Mouse (Mus musculus) heart, postnatal 36 days (tissue): ENCODE results near the gene 4930579G24Rik. TPM values are rescaled to one million over a fixed set of nuclear protein-coding genes. Genes with fewer than 3 reads are reported as not detected.

ENCODE experiments used
- total RNA-seq, 2 experiments: library from RNA; stranded (reverse); gene quantifications; 2 replicates each; pipeline ENCODE4 v1.2.3; 2021

The 4930579G24Rik gene
- total RNA-seq, 2 experiments from 2014 or later, result 2.2 to 2.6 TPM

Other genes starting within 250 kb of the 4930579G24Rik start
- 10 to 100 TPM; 13.8 to 20.3 TPM for gene Fnip2, start 61.3 kb upstream of the 4930579G24Rik start, total RNA-seq
- gene Ppid, start 37.7 kb upstream of the 4930579G24Rik start, total RNA-seq, result 10 to 100 TPM; 37.6 to 39.4 TPM
- 100 to 1,000 TPM; 564 to 620 TPM for gene Etfdh, start 421 bp downstream of the 4930579G24Rik start, total RNA-seq
- gene Rxfp1, start 108.8 kb downstream of the 4930579G24Rik start, total RNA-seq, result 1 to 10 TPM; 1.4 to 2.1 TPM
- 10 to 100 TPM; 12.2 to 13.4 TPM for gene Tmem144, start 223.7 kb downstream of the 4930579G24Rik start, total RNA-seq